Mouse (Mus musculus): Measurements from ENCODE around the gene Depdc5. TPM values are rescaled to one million over a fixed set of nuclear protein-coding genes. Genes with fewer than 3 reads are reported as not detected.
"Not testable (repeated sequence)": the region's sequence is repeated elsewhere in the genome, so short reads cannot be mapped to it uniquely, and the experiment has no call there.

Depdc5 gene
- 27.2 and 27.5 TPM in 2 replicates for total RNA-seq (2012; rRNA removed)

DNA sequence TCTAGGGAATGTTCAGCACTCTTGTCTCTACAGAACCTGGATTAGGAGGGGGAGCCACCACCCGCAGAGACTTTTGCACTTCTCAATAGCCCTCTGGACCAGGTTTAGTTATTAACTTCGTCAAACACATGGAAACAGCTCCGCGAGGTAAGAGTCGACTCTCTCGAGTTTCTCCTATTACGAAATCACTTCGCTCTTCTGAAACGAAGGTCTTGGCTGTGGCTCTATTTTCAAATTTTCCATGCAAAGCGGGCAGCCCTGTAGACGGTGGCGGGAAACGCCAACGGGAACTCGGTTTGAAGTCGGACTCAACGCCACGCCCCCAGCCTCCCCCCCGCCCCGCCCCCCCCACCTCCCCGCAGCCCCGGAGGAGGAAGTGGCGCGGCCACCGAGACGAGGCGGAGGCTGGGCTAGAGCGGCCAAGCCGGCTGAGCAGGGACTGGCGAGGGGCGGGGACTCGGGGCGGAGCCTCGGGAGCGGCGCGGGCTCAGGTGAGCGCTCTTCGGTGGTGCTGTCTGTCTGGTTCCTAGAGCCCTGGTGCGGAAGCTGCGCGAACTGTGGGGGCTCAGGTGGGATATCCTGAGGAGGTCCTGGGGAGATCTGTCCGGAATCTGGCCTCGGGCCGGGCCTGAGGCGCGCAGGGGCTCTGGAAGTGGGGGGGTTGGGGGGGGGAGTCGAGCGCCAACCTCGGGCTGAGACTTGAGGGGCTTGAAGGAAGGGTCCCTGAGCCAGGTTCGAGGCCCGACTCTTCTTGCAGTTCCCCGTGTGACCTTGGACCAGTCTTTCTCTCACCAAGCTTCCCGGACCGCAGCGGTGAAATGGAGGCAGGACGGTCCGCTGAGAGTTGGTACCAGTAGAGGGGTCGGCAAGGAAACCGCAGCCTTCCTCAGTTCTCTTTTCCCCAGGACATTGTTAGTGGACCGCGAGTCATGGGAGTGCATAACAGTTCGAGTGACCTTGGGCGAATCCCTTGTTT is at the start of gene Depdc5:
Gene Depdc5, plus strand, starts transcription at position 449 of the 976 bp plus-strand sequence.
- in situ Hi-C loops (cut with MboI; ENCODE audit: low sequenced_read_pairs in 2 of 2, unreplicated experiment in 2 of 2): no loop called here
- H3K9me3 ChIP-seq (ENCODE audit: control insufficient read depth, insufficient read depth, low read depth, low read length): no peaks in the 10 kb centered on the region
- TF ChIP-seq ZNF384 (IDR thresholded peaks at IDR 0.05; ENCODE audit: low read depth, low read length): no peak
- TF ChIP-seq ZC3H11A (IDR thresholded peaks at IDR 0.05; ENCODE audit: borderline replicate concordance, low read depth, low read length): no peak
- TF ChIP-seq MAFK (IDR thresholded peaks at IDR 0.05; ENCODE audit: insufficient read depth, low read depth, low read length): no peak
- TF ChIP-seq HCFC1 (IDR thresholded peaks at IDR 0.05; ENCODE audit: borderline replicate concordance, insufficient read depth, low read length): no peak
- TF ChIP-seq CHD2 (IDR thresholded peaks at IDR 0.05; ENCODE audit: low read depth, low read length): no peak
- no peaks in the 10 kb centered on the region; a peak in 1 of 4 replicates for H3K4me1 ChIP-seq (ENCODE audit: control insufficient read depth in 2 of 2, insufficient read depth in 2 of 2, low read length in 2 of 2, poor library complexity in 1 of 2)
- H3K4me3 ChIP-seq (ENCODE audit: insufficient read depth in 1 of 2, low read depth in 1 of 2, low read length in 2 of 2, poor library complexity in 1 of 2, severe bottlenecking in 1 of 2): peak within 1 kb of the TSS; percentile 89 to 91
- peak within 1 kb of the TSS; percentile 58 for H3K27ac ChIP-seq (ENCODE audit: insufficient read depth, low read depth, low read length, poor library complexity, severe bottlenecking)
- H3K9ac ChIP-seq (ENCODE audit: insufficient read depth, low read depth, low read length, poor library complexity, severe bottlenecking): peak within 1 kb of the TSS; percentile 91
- peaks cover 5% of the 10 kb centered on the region for H3K36me3 ChIP-seq (ENCODE audit: control insufficient read depth, insufficient read depth, low read length, poor library complexity, severe bottlenecking)
- DNase-seq (ENCODE audit: low read depth, low spot score): peak; percentile 85

DNA sequence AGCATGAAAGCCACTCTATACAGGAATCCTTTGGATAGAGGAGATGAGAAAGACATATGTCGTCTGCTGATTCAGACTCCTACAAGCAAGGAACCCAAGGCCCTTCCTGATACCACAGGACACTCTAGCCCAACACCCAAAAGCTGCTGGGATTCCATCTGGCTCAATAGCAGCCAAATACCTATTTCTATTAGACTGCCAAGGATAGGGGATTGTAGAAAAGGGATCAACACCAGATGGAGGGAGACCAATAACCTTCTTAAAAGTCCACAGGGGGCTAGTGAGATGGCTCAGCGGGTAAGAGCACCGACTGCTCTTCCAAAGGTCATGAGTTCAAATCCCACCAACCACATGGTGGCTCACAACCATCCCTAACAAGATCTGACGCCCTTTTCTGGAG is 48.1 kb upstream of the Depdc5 start:
- Histone ChIP-seq H3K4me3 (ENCODE audit: insufficient read depth in 1 of 2, low read depth in 1 of 2, low read length in 2 of 2, poor library complexity in 1 of 2, severe bottlenecking in 1 of 2) (no peak overlapping the region), H3K27ac (ENCODE audit: insufficient read depth, low read depth, low read length, poor library complexity, severe bottlenecking) (no peak overlapping the region), H3K36me3 (ENCODE audit: control insufficient read depth, insufficient read depth, low read length, poor library complexity, severe bottlenecking) (peaks cover 14% of the 10 kb centered on the region), H3K9ac (ENCODE audit: insufficient read depth, low read depth, low read length, poor library complexity, severe bottlenecking) (no peak overlapping the region), H3K9me3 (ENCODE audit: control insufficient read depth, insufficient read depth, low read depth, low read length) (no peaks in the 10 kb centered on the region), H3K4me1 (ENCODE audit: control insufficient read depth in 2 of 2, insufficient read depth in 2 of 2, low read length in 2 of 2, poor library complexity in 1 of 2) (no peaks in the 10 kb centered on the region)
- in situ Hi-C loops (cut with MboI; ENCODE audit: low sequenced_read_pairs in 2 of 2, unreplicated experiment in 2 of 2): no loop called here
- TF ChIP-seq HCFC1 (IDR thresholded peaks at IDR 0.05; ENCODE audit: borderline replicate concordance, insufficient read depth, low read length): no peak
- TF ChIP-seq MAFK (IDR thresholded peaks at IDR 0.05; ENCODE audit: insufficient read depth, low read depth, low read length): no peak
- no peak for TF ChIP-seq ZC3H11A (IDR thresholded peaks at IDR 0.05; ENCODE audit: borderline replicate concordance, low read depth, low read length)
- no peak for TF ChIP-seq CHD2 (IDR thresholded peaks at IDR 0.05; ENCODE audit: low read depth, low read length)
- no peak for TF ChIP-seq ZNF384 (IDR thresholded peaks at IDR 0.05; ENCODE audit: low read depth, low read length)
- DNase-seq (ENCODE audit: low read depth, low spot score): no peak

DNA sequence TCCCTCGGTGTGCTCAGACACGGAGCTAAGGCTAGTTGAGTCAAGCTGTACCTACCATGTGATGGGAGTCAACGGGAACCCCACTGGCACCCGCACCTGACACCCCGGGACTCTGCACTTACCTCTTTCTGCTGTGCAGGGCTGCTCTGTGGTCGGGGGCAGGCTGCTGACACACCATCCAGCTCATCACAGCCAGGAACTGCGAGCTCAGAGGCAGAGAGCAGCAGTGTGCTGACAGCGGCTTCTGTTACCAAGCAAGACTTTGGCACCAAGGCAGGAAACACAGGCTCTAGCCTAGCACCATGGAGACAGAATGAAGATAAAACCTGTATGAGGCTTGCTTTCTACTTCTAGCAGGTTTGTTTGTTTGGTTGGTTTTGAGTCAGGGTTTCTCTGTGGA is 43.0 kb upstream of the Depdc5 start:
- H3K9me3 ChIP-seq (ENCODE audit: control insufficient read depth, insufficient read depth, low read depth, low read length): no peaks in the 10 kb centered on the region

DNA sequence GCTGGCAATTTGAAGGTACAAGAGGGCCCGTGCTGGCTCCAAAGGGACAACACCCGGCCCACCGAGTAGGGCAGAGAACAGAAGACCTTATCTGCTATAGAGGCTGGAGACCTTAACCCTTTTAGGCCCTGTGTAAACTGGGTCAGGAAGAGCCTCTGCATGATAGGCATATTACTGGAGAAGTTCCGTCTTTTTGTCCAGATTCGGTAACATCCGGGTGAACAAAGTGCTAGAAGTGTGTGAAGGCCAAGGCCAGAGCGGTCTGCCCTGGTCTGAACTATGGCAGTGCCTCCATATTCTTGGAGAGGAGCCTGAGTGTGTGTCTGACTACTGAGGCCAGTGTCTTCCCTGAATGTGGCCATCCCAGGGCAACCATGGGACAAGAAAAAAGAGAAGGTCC is 36.5 kb upstream of the Depdc5 start, which contains the start of gene Gm20671:
Gene Gm20671, minus strand, starts transcription at position 101 of the 400 bp plus-strand sequence.
- Histone ChIP-seq H3K36me3 (ENCODE audit: control insufficient read depth, insufficient read depth, low read length, poor library complexity, severe bottlenecking) (peaks cover 22% of the 10 kb centered on the region), H3K9ac (ENCODE audit: insufficient read depth, low read depth, low read length, poor library complexity, severe bottlenecking) (no peak within 1 kb of the TSS), H3K9me3 (ENCODE audit: control insufficient read depth, insufficient read depth, low read depth, low read length) (no peaks in the 10 kb centered on the region), H3K4me1 (ENCODE audit: control insufficient read depth in 2 of 2, insufficient read depth in 2 of 2, low read length in 2 of 2, poor library complexity in 1 of 2) (no peaks in the 10 kb centered on the region), H3K4me3 (ENCODE audit: insufficient read depth in 1 of 2, low read depth in 1 of 2, low read length in 2 of 2, poor library complexity in 1 of 2, severe bottlenecking in 1 of 2) (no peak within 1 kb of the TSS), H3K27ac (ENCODE audit: insufficient read depth, low read depth, low read length, poor library complexity, severe bottlenecking) (no peak within 1 kb of the TSS)
- in situ Hi-C loops (cut with MboI; ENCODE audit: low sequenced_read_pairs in 2 of 2, unreplicated experiment in 2 of 2): no loop called here
- TF ChIP-seq MAFK (IDR thresholded peaks at IDR 0.05; ENCODE audit: insufficient read depth, low read depth, low read length) (no peak), HCFC1 (IDR thresholded peaks at IDR 0.05; ENCODE audit: borderline replicate concordance, insufficient read depth, low read length) (no peak), ZC3H11A (IDR thresholded peaks at IDR 0.05; ENCODE audit: borderline replicate concordance, low read depth, low read length) (no peak), CHD2 (IDR thresholded peaks at IDR 0.05; ENCODE audit: low read depth, low read length) (no peak), ZNF384 (IDR thresholded peaks at IDR 0.05; ENCODE audit: low read depth, low read length) (no peak)
- DNase-seq (ENCODE audit: low read depth, low spot score): no peak

More for the DNA sequence above, 43.0 kb upstream of the Depdc5 start:
- in situ Hi-C loops (cut with MboI; ENCODE audit: low sequenced_read_pairs in 2 of 2, unreplicated experiment in 2 of 2): no loop called here
- Histone ChIP-seq H3K4me3 (ENCODE audit: insufficient read depth in 1 of 2, low read depth in 1 of 2, low read length in 2 of 2, poor library complexity in 1 of 2, severe bottlenecking in 1 of 2) (no peak overlapping the region), H3K27ac (ENCODE audit: insufficient read depth, low read depth, low read length, poor library complexity, severe bottlenecking) (no peak overlapping the region), H3K4me1 (ENCODE audit: control insufficient read depth in 2 of 2, insufficient read depth in 2 of 2, low read length in 2 of 2, poor library complexity in 1 of 2) (no peaks in the 10 kb centered on the region), H3K9ac (ENCODE audit: insufficient read depth, low read depth, low read length, poor library complexity, severe bottlenecking) (no peak overlapping the region), H3K36me3 (ENCODE audit: control insufficient read depth, insufficient read depth, low read length, poor library complexity, severe bottlenecking) (peaks cover 24% of the 10 kb centered on the region)
- no peak for TF ChIP-seq CHD2 (IDR thresholded peaks at IDR 0.05; ENCODE audit: low read depth, low read length)
- no peak for DNase-seq (ENCODE audit: low read depth, low spot score)

DNA sequence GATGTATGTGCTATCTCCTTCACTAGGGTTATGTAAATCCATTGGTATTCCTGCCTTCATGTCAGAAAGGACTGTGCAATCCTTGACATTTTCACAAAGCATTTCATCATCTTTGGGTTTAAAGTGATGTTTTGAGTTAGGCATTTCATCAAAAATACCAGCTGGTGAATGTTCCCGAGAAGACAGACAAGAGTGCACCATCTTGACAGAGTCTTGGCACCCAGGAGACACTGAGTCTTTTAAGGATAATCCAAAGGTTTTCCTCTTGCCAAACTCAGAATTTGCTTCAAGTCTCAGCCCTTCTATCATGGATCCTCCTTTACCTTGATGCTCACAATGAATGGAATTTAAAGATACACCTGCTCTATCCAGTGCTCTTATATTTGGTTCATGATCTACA is 34.7 kb upstream of the Depdc5 start:
- H3K36me3 ChIP-seq (ENCODE audit: control insufficient read depth, insufficient read depth, low read length, poor library complexity, severe bottlenecking): peaks cover 20% of the 10 kb centered on the region
- H3K4me3 ChIP-seq (ENCODE audit: insufficient read depth in 1 of 2, low read depth in 1 of 2, low read length in 2 of 2, poor library complexity in 1 of 2, severe bottlenecking in 1 of 2); in situ Hi-C loops (cut with MboI; ENCODE audit: low sequenced_read_pairs in 2 of 2, unreplicated experiment in 2 of 2): not testable (repeated sequence)

More for the DNA sequence above, 34.7 kb upstream of the Depdc5 start:
- H3K9ac ChIP-seq (ENCODE audit: insufficient read depth, low read depth, low read length, poor library complexity, severe bottlenecking); H3K4me1 ChIP-seq (ENCODE audit: control insufficient read depth in 2 of 2, insufficient read depth in 2 of 2, low read length in 2 of 2, poor library complexity in 1 of 2); DNase-seq (ENCODE audit: low read depth, low spot score); H3K27ac ChIP-seq (ENCODE audit: insufficient read depth, low read depth, low read length, poor library complexity, severe bottlenecking); H3K9me3 ChIP-seq (ENCODE audit: control insufficient read depth, insufficient read depth, low read depth, low read length): not testable (repeated sequence)

All from ES-E14 (cell line).